Mouse (Mus musculus) brain, embryonic 14.5 days (tissue): ENCODE measurements at regions not wholly inside any gene's neighbourhood (a gene's known extent, or its start where the extent isn't known, plus 50 kb on each side); places are given as distances from the start of the nearest gene placed in this dataset.

Experiments used
- CTCF ChIP-seq: fragments of 200-500 bp; IDR thresholded peaks from 2 replicates; pipeline ENCODE4 v1.5.1; 2012; ENCODE audit warnings: inconsistent platforms, mild to moderate bottlenecking, moderate library complexity, borderline replicate concordance; ENCODE audit not compliant: insufficient read depth, insufficient read length; ENCODE audit errors: extremely low read depth
- POLR2A ChIP-seq: fragments of 200-500 bp; IDR thresholded peaks from 2 replicates; pipeline ENCODE4 v1.6.1; 2012; ENCODE audit warnings: mild to moderate bottlenecking, inconsistent platforms, borderline replicate concordance; ENCODE audit not compliant: poor library complexity, insufficient read depth, insufficient read length, severe bottlenecking; ENCODE audit errors: extremely low read depth

GRCm38 (mm10) chr14:54034516-54034915 is 219.4 kb downstream of the Dad1 start:
- TF ChIP-seq CTCF: no peak
- TF ChIP-seq POLR2A: no peak
